Mouse (Mus musculus): ENCODE measurements around the gene Ccdc32. TPM values are rescaled to one million over a fixed set of nuclear protein-coding genes. Genes with fewer than 3 reads are reported as not detected.
A peak's percentile ranks its signal among the peaks of the same experiment; 100 is the strongest.

Gene Ccdc32
- polyA plus RNA-seq, 1 experiment = not detected

DNA sequence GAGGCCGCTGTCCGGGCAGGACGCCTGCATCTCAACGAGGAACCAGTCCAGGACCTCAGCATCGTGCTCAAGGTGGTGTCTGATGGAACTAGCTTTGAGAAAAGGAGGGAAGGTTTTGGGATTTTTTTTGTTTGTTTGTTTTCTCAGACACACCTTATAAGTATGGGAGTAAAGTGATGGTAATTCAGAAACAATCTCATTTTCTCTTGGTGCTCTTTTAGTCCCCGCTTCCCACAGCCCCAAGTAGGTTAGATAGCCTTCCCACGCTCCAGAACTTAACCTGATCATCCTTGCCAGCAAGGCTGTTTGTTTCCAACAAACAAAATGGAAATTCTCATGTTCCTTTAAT lies 6.2 kb upstream of the Ccdc32 start:
- 7% methylated on average over 7 of the region's 7 CpGs for WGBS

DNA sequence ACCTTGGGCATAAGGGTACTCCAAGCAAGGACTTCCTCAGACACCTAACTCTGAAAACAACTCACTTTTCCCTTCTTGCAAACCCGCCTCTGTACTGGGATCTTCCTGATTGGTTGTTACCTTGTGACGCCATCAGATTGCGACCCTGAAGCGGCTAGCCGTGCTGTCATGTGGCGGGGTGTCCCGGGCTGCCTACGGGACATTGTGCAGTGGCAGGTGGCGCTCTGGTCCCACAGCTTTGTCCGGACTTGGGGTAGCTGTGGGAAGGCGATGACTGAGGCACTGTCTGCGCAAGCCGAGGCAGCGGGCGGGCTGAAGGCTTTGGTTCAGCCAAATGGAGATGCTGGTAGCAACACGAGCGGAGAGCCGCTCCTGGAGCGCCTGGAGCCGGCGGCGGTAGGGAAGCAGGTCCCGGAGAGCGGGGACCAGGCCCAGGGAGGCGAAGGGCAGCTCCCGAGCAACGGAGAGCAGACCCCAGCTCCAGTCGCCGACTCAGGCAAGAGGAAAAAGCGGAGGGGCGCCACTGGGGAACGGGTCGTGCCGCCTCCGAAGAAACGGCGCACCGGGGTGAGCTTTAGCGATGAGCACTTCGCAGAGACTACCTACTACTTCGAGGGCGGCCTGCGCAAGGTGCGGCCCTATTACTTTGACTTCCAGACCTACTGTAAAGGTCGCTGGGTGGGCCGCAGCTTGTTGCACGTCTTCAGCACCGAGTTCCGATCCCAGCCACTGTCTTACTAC lies 5.6 kb upstream of the Ccdc32 start, which contains the start of gene Rpusd2:
Rpusd2 (plus strand) TSS at position 135 of the 741 bp plus-strand sequence.
- Histone ChIP-seq H3K4me3 (ENCODE audit: insufficient read depth, low read depth, low read length) (peak within 1 kb of the TSS; percentile 80), H3K27ac (ENCODE audit: insufficient read depth, low read depth, low read length) (0 out of 2 replicates have a peak within 1 kb of the TSS, but pooled peaks have one; percentile 16), H3K4me1 (ENCODE audit: control insufficient read depth, insufficient read depth, low read length) (no peaks in the 10 kb centered on the region)
- 0 out of 2 replicates have a peak, but pooled peaks have one; percentile 34 for TF ChIP-seq POLR2A (IDR thresholded peaks at IDR 0.05; ENCODE audit: insufficient read depth, low read depth, low read length)
- TF ChIP-seq CTCF (IDR thresholded peaks at IDR 0.05; ENCODE audit: insufficient read depth, low read depth, low read length) = no peak
- under 1% methylated on average over 49 of the region's 49 CpGs for WGBS

More for the DNA sequence above, 6.2 kb upstream of the Ccdc32 start:
- Histone ChIP-seq H3K27ac (ENCODE audit: insufficient read depth, low read depth, low read length) (no peak overlapping the region), H3K4me3 (ENCODE audit: insufficient read depth, low read depth, low read length) (peak overlapping the region; percentile 80), H3K4me1 (ENCODE audit: control insufficient read depth, insufficient read depth, low read length) (no peaks in the 10 kb centered on the region)
- TF ChIP-seq POLR2A (IDR thresholded peaks at IDR 0.05; ENCODE audit: insufficient read depth, low read depth, low read length) (no peak), CTCF (IDR thresholded peaks at IDR 0.05; ENCODE audit: insufficient read depth, low read depth, low read length) (no peak)

DNA sequence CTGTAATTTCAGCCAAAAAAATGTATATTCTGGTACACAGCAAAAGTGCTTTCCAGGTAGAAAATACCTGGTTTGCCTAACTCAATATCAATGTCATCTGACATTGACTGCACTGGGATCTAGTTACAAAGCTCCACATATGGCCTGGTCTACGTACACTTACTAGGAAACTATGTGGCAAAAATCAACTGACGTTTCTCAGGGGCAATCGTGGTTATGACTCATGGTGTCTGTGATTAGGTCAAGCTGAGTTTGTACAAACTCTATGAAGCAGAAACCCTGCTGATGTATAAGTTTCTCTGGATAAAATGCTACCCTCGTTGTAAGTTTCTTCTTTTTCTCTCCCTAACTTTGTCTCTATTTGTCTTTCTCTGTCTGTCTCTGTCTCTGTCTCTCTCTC lies 3.0 kb upstream of the Ccdc32 start:
- WGBS = 61% methylated on average over 4 of the region's 4 CpGs
- Histone ChIP-seq H3K4me1 (ENCODE audit: control insufficient read depth, insufficient read depth, low read length) (peaks cover 1% of the 10 kb centered on the region), H3K27ac (ENCODE audit: insufficient read depth, low read depth, low read length) (no peak overlapping the region), H3K4me3 (ENCODE audit: insufficient read depth, low read depth, low read length) (no peak overlapping the region)
- no peak for TF ChIP-seq CTCF (IDR thresholded peaks at IDR 0.05; ENCODE audit: insufficient read depth, low read depth, low read length)
- no peak for TF ChIP-seq POLR2A (IDR thresholded peaks at IDR 0.05; ENCODE audit: insufficient read depth, low read depth, low read length)

DNA sequence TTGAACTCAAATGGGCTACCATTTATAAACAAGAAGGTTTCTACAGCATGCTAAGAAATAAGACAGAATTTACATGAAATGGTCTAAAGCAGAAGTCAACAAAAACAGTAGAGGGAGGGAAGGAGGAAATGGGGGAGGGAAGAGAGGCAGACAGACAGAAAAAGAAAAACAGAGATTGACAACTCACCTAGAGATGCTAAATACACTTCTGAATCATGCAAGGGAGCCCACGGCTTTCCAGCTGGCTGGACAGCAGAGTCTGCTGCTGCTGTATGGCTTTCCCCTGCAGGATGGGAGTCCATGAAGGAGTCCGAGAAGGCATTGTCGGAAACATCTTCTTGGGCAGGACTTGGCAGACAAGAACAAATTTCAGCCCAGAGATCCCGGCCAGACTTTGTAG lies 2.2 kb downstream of the Ccdc32 start:
- Histone ChIP-seq H3K4me3 (ENCODE audit: insufficient read depth, low read depth, low read length) (no peak overlapping the region), H3K27ac (ENCODE audit: insufficient read depth, low read depth, low read length) (no peak overlapping the region), H3K4me1 (ENCODE audit: control insufficient read depth, insufficient read depth, low read length) (peaks cover 4% of the 10 kb centered on the region)
- TF ChIP-seq CTCF (IDR thresholded peaks at IDR 0.05; ENCODE audit: insufficient read depth, low read depth, low read length) (no peak), POLR2A (IDR thresholded peaks at IDR 0.05; ENCODE audit: insufficient read depth, low read depth, low read length) (no peak)
- WGBS = 88% methylated on average over 4 of the region's 4 CpGs

DNA sequence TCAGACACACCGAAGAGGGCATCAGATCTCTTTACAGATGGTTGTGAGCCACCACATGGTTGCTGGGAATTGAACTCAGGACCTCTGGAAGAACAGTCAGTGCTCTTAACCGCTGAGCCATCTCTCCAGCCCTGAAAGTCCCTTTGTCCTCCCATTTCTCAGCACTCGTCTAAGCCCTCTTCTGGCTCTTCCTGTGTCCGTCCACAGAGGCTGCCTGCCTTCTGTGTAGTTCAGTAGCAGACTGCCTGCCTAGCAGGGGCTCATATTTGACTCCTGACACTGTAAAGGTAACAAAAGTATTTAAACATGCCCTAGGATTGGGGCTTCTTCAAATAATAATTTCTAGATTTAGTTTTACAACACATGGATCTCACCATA lies 4.0 kb downstream of the Ccdc32 start:
- H3K4me3 ChIP-seq (ENCODE audit: insufficient read depth, low read depth, low read length) = no peak overlapping the region
- WGBS = 75% methylated on average over 4 of the region's 4 CpGs
- TF ChIP-seq POLR2A (IDR thresholded peaks at IDR 0.05; ENCODE audit: insufficient read depth, low read depth, low read length) (no peak), CTCF (IDR thresholded peaks at IDR 0.05; ENCODE audit: insufficient read depth, low read depth, low read length) (no peak)
- H3K27ac ChIP-seq (ENCODE audit: insufficient read depth, low read depth, low read length) = no peak overlapping the region
- H3K4me1 ChIP-seq (ENCODE audit: control insufficient read depth, insufficient read depth, low read length) = peaks cover 4% of the 10 kb centered on the region

DNA sequence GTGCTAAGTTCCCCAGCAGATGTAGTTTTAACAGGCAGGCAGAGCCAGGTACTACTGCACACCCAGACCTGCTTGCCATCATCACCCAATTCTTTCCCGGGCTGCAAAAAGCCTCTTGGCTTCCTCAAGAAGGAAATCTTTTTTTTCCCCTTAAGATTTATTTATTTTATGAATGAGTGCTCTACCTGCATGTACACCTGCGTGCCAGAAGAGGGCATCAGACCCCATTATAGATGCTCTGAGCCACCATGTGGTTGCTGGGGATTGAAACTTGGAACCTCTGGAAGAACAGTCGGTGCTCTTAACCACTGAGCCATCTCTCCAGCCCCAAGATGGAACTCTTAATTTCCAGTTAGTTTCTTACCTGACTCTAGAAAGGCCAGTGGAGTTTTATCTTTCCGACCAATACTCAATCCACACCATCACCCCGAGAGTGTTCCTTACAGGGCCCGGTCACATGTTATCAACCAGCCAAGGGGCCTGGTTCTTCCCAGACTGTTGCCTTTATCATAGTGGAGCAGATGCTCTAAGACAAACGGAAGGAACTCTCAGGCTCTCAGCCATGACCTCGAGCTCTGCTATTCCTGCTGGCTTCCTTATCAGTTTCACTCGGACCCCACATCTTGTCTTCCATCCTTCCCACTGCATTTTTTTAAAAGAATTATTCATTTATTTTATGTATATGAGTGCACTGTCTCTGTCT lies 4.5 kb downstream of the Ccdc32 start:
- 72% methylated on average over 9 of the region's 9 CpGs for WGBS
- TF ChIP-seq CTCF (IDR thresholded peaks at IDR 0.05; ENCODE audit: insufficient read depth, low read depth, low read length) = no peak
- TF ChIP-seq POLR2A (IDR thresholded peaks at IDR 0.05; ENCODE audit: insufficient read depth, low read depth, low read length) = no peak
- Histone ChIP-seq H3K4me3 (ENCODE audit: insufficient read depth, low read depth, low read length) (no peak overlapping the region), H3K27ac (ENCODE audit: insufficient read depth, low read depth, low read length) (no peak overlapping the region), H3K4me1 (ENCODE audit: control insufficient read depth, insufficient read depth, low read length) (peaks cover 4% of the 10 kb centered on the region)

DNA sequence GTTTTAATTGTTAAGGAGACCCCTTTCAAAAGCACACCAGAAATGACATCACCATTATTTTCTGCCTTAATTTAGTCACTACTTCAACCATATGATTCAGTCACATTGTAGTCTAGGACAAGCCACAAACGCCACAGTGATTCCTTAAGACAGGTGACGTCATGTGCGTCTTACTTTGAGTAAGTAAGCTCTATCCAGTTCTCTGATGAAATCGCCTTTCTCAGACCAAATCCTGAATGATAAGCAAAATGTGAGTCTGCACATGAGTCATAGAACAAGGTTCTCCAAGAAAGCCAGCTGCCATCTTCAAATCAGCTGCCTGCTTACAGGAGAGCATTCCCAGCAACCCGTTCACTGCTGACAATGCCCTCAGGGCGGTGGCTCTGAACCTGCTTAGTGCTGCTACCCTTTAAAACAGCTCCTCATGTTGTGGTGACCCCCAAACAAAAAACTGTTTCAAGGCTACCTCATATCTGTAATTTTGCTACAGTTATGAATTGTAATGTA lies 6.0 kb downstream of the Ccdc32 start:
- Histone ChIP-seq H3K27ac (ENCODE audit: insufficient read depth, low read depth, low read length) (no peak overlapping the region), H3K4me1 (ENCODE audit: control insufficient read depth, insufficient read depth, low read length) (peaks cover 13% of the 10 kb centered on the region), H3K4me3 (ENCODE audit: insufficient read depth, low read depth, low read length) (no peak overlapping the region)
- 86% methylated on average over 6 of the region's 6 CpGs for WGBS
- TF ChIP-seq CTCF (IDR thresholded peaks at IDR 0.05; ENCODE audit: insufficient read depth, low read depth, low read length) (no peak), POLR2A (IDR thresholded peaks at IDR 0.05; ENCODE audit: insufficient read depth, low read depth, low read length) (no peak)

DNA sequence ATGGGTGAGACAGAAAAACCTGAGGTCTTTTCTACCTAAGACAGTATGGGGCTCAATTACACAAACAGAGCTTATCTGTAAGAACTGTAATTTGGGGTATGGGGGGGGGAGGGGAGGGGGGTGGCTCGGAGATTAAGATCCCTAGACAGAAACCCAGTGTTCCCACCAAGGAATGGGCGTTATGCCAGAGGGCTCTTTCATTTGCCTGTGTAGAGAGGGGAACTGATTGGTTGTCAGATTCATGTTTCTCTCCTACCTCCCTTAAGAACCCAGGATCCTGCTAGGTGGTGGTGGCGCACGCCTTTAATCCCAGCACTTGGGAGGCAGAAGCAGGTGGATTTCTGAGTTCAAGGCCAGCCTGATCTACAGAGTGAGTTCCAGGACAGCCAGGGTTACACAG lies 9.7 kb downstream of the Ccdc32 start:
- H3K27ac ChIP-seq (ENCODE audit: insufficient read depth, low read depth, low read length) = no peak overlapping the region
- WGBS = 49% methylated on average over 4 of the region's 4 CpGs
- H3K4me1 ChIP-seq (ENCODE audit: control insufficient read depth, insufficient read depth, low read length) = peaks cover 12% of the 10 kb centered on the region
- H3K4me3 ChIP-seq (ENCODE audit: insufficient read depth, low read depth, low read length) = no peak overlapping the region
- TF ChIP-seq POLR2A (IDR thresholded peaks at IDR 0.05; ENCODE audit: insufficient read depth, low read depth, low read length) (no peak), CTCF (IDR thresholded peaks at IDR 0.05; ENCODE audit: insufficient read depth, low read depth, low read length) (no peak)

DNA sequence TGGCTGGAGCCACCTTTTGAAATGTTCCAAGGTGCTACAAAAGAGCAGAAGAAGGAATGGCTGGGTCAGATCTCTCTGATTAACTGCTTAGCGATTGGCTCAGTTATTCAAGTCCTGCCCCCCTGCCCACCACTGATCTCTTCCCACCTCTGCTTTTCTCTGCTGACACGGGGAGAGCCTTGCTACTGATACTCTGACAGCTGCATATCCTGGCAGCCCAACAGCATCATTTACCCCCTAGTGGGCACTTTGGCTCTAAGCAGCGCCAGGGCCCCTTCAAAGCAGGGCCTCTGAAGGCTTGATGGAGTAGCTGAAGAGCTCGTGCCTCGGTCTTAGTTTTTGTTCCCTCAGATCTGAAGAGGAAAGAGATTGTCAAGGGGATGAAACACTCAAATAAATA lies 10.1 kb downstream of the Ccdc32 start:
- peaks cover 12% of the 10 kb centered on the region for H3K4me1 ChIP-seq (ENCODE audit: control insufficient read depth, insufficient read depth, low read length)
- H3K4me3 ChIP-seq (ENCODE audit: insufficient read depth, low read depth, low read length) = no peak overlapping the region
- TF ChIP-seq POLR2A (IDR thresholded peaks at IDR 0.05; ENCODE audit: insufficient read depth, low read depth, low read length) (no peak), CTCF (IDR thresholded peaks at IDR 0.05; ENCODE audit: insufficient read depth, low read depth, low read length) (no peak)
- WGBS = 26% methylated on average over 5 of the region's 5 CpGs
- H3K27ac ChIP-seq (ENCODE audit: insufficient read depth, low read depth, low read length) = peak overlapping the region; percentile 33; the same call in 1 of the 2 replicates
